19 mouse cellular contexts compared by ENCODE assay signal in the genomic region with DNA sequence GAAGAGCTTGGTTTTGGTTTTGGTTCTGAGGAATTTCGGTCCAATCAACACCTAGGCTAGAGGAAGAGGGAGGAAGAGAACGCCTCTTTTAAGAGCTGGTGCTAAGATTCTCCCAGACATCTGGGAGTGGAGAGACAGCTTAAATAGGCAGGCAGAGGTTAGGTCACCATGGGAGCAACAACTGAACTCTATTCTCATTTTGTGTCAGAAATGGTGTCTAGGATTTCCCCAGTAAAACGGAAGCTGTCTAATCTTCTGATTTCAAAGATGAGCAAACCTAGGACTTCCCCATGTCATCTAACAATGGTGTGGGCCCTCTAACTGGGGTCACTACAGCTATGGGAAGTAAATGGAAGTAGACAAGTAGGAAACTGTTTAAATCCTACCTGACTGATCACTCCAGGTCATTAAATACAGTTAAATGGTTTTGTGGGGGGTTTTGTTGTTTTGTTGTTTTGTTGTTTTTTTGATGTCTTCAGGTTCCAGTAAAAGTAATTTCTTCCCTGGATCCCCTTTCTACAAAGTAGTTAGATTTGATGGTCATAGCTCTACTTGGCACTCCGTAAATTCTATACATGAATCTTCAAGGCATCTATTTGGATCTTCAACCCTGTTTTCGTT.
A peak's percentile ranks its signal among the peaks of the same experiment; 100 is the strongest.
DNase-seq lines count a peak whose midpoint lies in the region; ATAC-seq lines count a peak whose summit lies in the region.
"Had no signal": no experiment of that assay in that cellular context is flagged by ENCODE, and none has a peak within 500 bp of the region (broad histone marks: within the 10 kb centered on the region; RNA-seq: fewer than 3 reads in every experiment).

No protein-coding gene starts in this region.

- DNase-seq in A20 (ENCODE audit: low read depth, low spot score) = peak; percentile 68
- DNase-seq in CD4-positive, CD25-positive, alpha-beta regulatory T cell, adult 2 months (ENCODE audit: low read depth, low spot score) = peak; percentile 55
- DNase-seq in adrenal gland, adult 8-10 months = no peak
- no peak for DNase-seq in ovary, adult 18-20 months (ENCODE audit: low spot score)
- no peak for DNase-seq in kidney, adult 11 months
- DNase-seq: adrenal gland, postnatal 14 days; cerebellum, adult 11-12 months; cerebellum, adult 8-10 months; cerebellum, postnatal 14 days; gastrocnemius, postnatal 10 days; gastrocnemius, postnatal 36 days; heart, postnatal 10 days; heart, postnatal 36 days; kidney, adult 8-10 months had no signal

- peak; percentile 78 for ATAC-seq in activated CD4-positive, CD25-positive, alpha-beta regulatory T cell, adult 4 months
- ATAC-seq: forebrain, embryonic 13.5 days; forebrain, embryonic 16.5 days; hindbrain, embryonic 16.5 days; intestine, postnatal 0 days had no signal

Comparison
In these comparisons a context has a peak if more than half of its experiments do, and no peak if none do; other contexts are left out.
1. DNase-seq: peak in A20 (single experiment) and CD4-positive, CD25-positive, alpha-beta regulatory T cell, adult 2 months (single experiment); none in adrenal gland, adult 8-10 months (single experiment), ovary, adult 18-20 months (single experiment) and kidney, adult 11 months (single experiment).